Mouse (Mus musculus) frontal cortex, postnatal 36 days (tissue): ENCODE measurements at regions not wholly inside any gene's neighbourhood (a gene's known extent, or its start where the extent isn't known, plus 50 kb on each side); places are given as distances from the start of the nearest gene placed in this dataset.
A peak's percentile ranks its signal among the peaks of the same experiment; 100 is the strongest.

Experiments used
- DNase-seq, 2 experiments: peaks; one replicate each; pipeline ENCODE4 v3.0.0; 2022; ENCODE audit warnings: low spot score in 2 of 2

DNA sequence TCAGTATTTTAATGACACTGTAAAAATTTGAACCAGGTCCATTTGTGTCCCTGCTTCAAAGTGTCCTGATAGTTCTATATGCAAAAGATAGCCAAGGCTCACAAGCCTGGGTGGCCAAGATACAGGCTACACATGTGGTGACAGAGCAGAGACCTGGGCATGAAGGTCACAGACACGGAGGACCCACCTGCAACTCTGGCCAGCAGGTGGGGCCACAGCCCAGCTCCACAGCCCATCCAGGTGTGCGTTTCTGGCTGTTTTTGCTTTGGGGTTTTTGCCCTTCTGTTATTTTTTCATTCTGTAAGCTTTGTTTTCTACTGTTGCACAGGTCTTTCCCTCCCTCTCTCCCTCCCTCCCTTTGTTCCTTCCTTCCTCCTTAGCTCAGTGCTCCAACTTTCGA lies 399.4 kb upstream of the Rora start:
- no peak for DNase-seq

DNA sequence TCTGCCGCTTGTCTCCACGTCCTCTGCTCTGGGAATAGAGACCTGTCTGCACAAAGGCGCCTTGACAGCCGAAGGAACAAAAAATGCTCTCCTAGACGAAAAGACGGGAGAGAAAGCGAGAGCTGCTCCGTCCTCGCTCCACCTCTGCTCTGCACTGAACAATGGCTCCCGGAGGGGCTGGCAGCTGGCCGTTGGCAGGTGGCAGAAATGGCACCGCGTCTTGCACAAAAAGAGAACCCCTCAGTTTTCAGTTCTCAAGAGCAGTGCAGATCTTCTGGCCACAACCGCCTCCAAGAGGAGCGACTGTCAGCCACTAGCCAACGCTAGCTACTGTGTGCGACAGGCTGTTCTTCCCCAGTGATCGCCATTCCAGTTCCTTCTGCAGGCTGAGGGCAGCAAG lies 385.0 kb upstream of the Rora start:
- peak; percentile 3 to 7 for DNase-seq

DNA sequence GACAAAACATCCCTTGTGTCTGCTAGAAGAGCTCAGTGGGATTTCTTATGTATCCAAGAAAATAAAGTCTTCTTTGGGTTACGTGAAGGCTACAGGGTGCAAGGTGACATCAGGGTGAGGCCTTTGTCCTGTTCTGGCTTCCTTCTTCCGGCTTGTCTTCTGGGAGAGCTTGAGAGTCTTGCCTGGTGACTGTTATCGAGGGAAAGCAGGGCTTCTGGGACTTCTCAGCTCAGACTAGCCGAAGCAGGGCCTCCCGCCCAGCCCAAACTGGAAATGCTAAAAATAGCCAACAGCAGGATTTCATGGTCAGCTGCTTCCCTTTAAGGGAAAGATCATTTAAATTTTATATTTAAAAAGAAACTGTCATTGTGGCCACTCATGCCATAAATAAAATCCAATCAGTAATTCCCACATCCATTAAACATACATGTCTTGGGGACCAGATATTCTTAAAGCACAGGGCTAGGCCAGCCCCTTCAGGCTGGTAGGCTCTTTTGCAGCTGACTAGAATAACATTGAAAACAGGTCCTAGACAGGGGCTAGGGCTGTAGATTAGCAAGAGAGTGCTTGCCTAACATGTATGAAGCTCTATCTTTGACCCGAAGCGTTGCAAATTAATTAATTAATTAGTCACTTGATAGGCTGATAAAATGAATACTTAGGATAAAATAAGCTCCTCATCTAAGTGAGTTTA lies 351.2 kb upstream of the Rora start:
- DNase-seq = peak in 1 of 2 experiments; percentile 4

DNA sequence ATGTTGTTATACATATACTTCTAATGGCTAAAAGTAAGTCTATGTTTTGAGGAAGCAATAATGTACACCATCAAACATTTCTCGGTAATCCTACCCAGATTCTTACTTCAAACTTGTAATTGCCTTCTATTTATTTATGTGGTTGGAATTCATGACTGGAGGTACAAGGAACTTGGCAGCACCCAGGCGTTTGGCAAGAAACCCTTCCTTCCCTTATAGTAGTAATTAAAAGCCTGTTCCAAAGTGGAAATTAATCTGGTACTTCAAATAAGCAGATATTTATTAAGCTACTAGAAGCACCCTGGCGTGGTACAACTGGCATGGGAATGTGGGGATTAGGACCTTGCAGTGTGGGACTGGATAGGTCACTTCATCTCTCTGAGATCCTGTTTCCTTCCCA lies 322.9 kb upstream of the Rora start:
- no peak for DNase-seq

DNA sequence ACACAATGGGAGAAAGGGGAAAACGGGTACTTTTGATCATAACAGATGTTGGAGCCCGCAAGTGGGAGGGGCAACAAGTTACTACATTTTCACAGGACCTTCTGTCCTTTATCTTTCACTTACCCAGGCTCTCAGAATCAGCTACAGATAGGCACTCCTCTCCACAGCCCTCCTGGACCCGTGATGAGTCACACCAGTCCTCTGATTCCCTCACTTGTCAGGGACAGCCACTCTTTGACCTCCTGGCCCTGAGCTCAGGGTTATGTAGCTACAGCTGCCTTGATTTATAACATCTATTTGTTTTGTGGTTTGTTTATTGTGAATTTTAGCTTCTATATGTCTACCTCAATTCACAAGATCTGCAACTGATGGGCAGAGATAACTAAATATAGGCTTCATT lies 312.7 kb upstream of the Rora start:
- DNase-seq = no peak

DNA sequence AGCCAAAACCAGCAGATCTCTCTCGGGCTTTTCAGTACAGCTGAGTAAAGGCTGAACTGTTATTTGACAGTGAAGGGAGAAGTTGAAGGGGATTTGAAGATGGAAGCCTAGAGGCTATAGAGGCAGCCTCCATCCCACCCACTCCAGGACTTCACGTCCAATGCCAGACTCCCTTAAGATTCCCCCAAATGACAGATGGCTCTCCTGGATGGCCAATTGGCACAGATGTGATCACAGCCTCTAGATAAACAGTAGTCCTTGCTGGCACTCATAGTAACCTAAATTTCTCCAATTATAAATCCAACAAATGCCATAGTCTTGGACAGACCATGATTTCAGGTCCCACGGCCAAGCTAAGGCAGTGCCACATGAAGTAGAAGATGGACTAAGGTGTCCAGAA lies 312.1 kb upstream of the Rora start:
- no peak for DNase-seq

DNA sequence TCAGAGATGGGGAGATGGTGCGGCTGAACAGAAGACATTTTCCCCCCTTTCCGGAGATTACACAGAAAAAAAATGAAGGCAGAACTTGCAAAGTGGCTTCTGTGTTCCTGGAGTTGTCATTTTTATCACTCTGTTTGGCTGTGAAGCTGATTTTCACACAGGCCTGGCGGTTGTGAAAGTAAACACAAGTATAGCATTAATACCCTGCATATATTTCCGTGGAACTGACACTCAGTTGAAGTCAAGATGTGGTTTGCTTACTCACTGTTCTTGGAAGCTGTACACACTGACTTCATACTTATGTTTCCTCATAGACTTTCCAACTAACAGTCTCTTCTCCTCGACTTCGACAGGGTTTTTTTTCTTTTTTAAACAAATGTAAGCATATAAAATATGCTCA lies 306.2 kb upstream of the Rora start:
- peak; percentile 15 to 58 for DNase-seq

DNA sequence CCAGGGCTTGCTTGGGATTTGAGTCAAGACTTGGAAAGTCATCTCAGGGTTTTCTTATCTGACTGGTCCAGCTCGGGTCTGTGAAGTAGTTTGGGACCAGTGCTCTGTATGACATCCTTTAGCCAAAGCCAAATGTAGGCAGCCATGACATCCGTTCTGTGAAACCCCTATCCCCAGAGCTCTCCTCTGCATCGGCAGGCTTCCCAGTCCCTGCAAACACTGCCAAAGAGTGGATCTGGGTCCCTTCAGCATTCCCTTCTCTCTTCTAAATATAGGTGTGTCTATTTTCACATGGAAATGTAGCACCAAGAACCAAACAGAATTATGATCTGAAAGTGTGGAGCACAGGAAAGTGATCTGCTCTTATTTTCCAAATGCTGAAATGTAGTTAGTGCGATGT lies 302.1 kb upstream of the Rora start:
- DNase-seq = no peak

DNA sequence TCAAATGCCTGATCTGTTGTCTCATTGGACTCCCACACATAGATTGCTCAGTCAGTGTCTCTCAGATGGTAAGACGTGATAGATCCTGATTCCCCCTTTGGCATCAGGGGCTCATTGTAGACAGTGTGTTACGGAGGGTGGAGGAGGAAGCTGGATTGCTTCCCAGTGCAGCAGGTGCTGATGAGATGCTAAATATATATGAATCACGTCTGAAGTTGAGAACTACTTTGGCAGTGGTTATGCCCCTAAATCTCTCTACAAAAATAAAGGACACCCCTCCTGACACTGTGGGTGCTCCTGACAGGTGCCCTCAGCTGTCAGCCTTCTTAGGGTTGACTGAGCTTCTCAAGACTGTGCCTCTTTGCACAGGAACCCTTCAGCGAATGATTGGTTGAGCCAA lies 299.1 kb upstream of the Rora start:
- peak; percentile 24 to 49 for DNase-seq

DNA sequence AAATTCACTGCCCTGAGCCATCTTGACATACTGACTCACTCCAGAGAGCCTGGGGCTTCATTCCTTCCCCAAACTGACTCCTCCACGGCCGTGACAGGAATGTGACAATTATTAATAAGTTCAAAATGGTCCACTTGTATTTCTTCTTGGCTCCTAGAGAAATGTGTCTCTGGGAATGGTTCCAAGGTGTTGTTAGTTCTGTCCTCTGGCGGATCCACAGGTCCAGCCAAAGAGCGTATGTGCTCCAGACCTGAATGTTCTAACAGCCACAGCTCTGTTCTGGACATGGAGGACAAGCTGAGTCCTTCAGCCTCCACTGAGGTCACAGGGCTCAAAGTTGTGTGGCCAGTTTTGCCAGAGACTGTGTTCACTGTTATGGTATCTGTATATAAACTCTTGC lies 297.5 kb upstream of the Rora start:
- DNase-seq = no peak

DNA sequence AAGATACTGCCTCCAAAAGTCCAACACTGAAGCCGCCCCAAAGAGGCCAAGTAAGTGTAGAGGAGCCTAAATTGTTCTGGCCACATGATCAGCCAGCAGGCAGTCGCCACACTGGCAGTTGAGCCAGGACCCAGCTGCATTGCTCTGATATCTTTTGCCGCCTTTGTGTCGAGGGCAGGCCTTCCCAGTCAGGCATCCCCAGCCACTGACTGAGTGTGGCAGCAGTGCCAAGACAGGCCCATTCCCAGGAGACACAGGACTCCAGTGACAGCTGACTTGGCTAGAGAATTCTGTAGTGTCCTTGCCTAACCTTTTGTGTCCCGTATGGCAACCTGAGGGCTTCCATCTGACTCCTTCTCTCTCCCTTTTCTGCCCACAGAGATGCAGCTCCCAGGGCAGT lies 296.4 kb upstream of the Rora start:
- peak in 1 of 2 experiments; percentile 14 for DNase-seq

DNA sequence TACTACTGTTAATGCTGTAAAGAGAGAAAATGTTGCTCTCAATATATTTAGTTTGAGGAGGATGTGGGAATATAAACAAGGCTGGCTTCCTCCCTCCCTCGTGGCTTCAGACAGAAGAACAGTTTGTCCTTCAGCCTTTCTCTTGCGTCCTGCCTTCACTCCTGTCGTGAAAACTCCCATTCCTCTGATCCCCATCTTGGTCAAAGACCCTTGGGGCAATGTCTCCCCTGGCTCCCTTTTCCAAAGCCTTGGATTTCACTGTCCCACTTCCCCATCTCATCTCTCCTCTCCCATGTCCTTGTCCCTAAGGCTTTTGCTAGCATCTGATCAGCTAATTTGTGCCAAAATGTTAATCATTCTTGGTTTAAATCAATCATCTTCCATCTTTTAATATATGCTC lies 286.6 kb upstream of the Rora start:
- DNase-seq = no peak

DNA sequence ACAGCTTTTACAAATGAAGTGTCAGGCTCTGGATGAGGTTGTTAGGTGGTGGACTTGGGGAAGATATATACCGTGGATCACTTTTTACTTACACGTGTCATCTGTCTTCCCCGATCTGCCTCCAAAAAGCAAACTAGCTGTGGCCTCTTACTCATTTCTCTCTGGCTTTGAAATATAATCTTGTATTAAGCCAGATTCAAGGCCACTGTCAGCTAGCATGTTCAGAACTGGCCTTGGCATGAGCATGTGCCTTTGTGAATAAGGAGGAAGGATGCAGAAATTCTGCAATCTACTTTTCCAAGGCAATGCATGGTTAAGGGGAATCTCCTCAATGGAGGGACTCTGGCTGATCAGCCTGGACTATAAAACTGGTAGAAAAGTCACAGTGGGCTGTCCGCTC lies 286.0 kb upstream of the Rora start:
- DNase-seq = no peak

DNA sequence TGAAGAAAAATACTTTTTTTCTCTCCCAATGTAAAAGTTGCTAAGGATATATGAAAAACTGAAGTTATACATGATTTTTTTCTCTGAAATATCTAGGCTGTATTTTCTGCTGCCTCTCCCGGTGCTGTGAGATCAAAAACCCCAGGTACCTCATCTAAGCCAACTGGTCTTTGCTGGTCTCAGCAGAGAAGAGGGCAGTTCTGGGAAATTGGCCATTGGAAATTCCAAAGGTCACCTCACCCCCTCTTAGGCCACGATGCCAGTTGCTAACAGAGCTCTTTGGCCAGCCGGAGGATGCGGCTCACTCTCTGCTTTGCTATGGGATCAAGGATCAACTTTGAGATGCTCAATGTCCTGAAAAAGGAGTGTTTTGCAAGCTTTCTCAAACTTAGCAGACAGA lies 280.9 kb upstream of the Rora start:
- no peak for DNase-seq

DNA sequence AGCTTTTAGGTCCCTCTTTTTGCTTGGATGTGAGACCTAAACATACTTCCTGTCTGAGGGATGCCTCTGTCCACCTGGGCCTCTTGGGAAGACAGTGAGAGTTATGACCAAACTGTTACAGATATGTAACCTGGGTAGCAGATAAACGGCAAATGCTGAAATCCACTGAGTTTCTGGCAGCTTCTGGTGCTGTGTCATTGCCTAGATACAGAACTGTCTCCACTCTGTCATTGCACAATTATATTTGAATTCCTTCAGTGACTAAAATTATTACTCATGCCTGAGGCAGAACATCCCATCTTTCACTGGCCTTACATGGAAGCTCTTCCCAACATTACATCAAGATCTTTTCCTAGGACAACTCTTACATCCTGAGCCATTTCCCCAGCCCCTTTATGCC lies 277.4 kb upstream of the Rora start:
- no peak for DNase-seq

DNA sequence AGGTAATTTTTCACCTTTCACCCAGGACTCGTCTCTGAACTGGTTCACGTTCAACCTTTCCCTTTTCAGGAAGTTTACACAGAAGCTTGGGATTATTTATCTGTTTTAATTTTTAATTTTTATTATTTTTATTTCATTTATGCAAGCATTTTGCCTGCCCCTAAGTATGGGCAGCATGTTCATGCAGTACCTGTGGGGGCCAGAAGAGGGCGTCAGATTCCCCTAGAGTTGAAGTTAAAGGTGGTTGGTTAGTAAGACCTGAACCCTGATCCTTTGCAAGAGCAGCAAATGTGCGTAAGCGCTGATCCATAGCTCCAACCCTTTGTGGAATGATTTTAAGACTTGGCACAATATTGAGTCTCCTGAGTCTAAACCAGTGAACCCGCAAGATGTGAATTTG lies 271.7 kb upstream of the Rora start:
- DNase-seq = no peak

DNA sequence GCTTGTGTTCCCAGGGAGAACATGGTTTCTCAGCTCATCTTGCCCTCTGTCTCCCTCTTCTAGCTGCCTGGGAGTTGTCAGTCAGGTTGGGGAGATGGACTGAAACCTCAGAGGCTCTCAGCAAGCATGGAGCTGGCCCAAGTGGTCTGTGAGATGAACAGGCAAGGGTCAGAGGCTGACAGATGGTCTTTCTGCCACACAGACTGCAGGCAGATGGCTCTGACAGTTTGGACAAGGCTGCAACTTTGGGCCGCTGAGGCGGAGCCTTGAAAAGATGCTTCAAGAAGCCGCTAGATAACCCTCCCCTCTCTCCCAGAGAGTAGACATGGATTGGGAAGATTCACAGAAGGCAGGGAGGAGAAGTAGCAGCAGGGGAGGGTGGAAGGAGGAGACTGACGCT lies 252.7 kb upstream of the Rora start:
- DNase-seq = no peak

DNA sequence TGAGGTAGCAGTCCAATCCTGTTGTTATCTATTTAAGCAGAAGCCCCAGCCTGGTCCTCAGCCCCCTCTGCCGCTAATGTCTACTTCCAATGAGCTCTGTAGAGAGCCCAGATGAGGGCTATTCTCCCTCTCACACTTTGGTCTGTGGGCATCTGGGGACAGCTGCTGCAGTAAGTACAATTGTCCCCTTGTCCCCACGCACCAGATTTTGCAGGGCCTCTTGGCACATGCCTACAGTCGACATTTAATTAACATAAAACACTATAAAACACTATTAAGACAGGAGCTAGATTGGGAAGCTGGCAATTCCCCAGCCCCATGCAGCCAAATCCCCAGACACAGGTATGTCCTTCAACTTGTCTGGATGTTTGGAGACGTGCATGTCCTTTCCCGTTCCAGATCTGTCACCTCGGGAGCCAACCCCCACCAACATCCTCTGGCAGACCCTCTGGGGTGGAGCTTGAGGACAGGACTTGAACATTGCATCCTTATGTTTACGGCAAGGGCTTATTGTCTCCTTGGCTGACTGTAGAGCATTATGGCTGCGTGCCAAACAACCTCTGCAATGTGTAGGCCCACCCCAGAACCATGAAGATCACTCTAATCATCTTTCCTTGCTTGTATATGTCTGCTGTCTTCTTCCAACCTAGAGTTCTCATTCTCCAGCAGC lies 251.3 kb upstream of the Rora start:
- DNase-seq = peak; percentile 27 to 35

DNA sequence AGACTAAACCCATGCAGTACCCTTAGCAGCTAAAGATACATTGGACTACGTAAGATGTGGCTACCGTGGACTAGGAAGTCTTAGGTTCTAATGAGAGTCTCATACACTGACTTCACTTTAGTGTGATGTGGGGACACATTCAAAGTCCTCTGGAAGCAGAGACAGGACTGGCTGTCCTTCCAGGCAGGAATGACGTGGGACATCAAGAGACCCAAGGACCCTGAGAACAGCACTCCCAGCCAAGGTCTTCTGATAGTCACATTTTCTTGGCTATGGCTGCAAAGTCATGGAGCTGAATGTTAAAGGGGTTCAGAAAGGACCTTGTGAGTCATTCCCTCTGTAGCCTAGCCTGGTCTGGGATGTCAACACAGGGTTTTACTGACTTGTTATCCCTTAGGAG lies 250.6 kb upstream of the Rora start:
- DNase-seq = no peak

DNA sequence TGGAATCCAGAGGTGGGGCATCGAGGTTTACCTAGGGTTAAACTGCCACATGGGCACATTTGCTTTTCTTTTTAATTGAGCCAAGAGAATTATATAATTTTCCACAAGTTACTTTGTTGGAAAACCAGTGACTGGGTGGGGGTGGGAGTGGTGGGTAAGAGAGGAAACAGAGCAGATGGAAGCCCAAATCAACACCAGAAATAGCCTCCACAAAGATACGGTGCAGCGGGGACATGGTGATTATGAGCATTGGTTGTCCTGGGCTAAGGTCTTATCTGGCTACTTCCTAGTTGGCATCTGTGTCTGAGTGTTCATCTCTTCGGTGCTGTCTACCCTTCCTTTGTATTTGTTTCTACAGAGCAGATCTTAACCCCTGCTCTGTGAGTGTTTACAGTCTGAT lies 250.1 kb upstream of the Rora start:
- DNase-seq = peak in 1 of 2 experiments; percentile 10

DNA sequence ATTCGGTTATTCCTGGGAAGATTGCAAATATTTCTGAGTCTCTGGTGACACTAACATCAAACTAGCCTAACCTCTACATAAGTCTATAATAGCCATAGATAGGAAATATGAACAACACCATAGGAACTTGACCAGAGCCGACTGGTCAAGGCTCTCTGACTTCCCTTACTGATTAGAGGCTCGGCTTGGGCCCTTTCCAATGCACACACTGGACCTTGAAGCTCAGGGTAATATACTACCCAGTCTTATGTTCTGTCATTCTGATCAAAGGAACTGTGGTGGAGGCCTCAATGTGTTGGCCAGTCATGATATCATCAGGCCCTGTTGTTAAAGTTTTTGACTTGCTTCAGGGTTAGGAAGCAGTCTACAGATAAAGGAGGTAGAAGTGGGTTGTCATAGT lies 243.8 kb upstream of the Rora start:
- DNase-seq = no peak

DNA sequence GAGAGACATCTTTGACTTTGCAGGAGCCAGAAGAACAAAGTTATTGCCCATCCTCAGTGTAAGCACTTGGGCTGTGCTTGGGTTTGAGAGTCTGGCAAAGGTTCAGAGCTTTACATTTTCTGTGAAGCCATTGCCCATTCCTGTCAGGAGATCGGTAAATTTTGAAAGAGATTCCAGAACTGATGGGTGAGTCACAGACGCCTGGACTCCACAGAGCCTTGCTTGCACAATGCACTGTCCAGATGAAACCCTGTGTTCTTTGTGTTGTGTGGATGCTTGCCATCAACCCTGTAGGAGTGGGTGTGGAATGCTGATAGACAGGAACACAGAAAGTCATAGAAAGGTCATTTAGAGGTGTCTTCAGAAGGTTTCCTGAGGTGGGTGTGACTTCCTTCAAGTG lies 227.3 kb upstream of the Rora start:
- DNase-seq = no peak

DNA sequence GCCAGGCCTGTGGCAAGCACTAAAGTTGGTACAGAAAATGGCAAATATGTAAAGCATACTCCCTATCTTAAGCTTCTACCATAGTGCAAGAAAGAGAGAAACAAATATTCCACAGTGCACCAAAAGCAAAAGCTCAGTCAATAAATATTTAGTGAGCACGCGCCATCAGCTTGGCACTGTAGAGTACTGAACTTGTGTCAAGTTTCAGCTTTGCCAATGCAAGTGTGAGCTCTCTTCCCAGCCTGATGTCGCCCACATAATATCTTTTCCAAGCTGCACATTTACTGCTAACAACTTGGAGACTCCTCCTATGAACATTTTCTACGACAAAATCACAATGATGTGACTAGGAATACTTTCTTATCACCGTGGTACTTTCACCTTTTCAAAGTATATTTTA lies 190.8 kb upstream of the Rora start:
- peak in 1 of 2 experiments; percentile 12 for DNase-seq
